Mouse (Mus musculus) C2C12 (cell line): ENCODE results near the gene Atg9a. TPM values are rescaled to one million over a fixed set of nuclear protein-coding genes. Genes with fewer than 3 reads are reported as not detected.

ENCODE experiments used
- H3K27me3 ChIP-seq: one replicate; pipeline ENCODE4 v1.6.1; 2011; ENCODE audit not compliant: control insufficient read depth, insufficient read depth, insufficient read length
- H3K36me3 ChIP-seq: one replicate; pipeline ENCODE4 v1.6.1; 2011; ENCODE audit not compliant: control insufficient read depth, insufficient read depth
- H3K4me3 ChIP-seq: one replicate; pipeline ENCODE4 v1.5.1; 2011; ENCODE audit warnings: mild to moderate bottlenecking, control low read depth; ENCODE audit not compliant: poor library complexity, insufficient read depth, severe bottlenecking
- H3K79me2 ChIP-seq: one replicate; pipeline ENCODE4 v1.6.1; 2011; ENCODE audit not compliant: control insufficient read depth, insufficient read depth
- H3K79me3 ChIP-seq: one replicate; pipeline ENCODE4 v1.6.1; 2011; ENCODE audit warnings: low read depth, control low read depth
- H3ac ChIP-seq: one replicate; pipeline ENCODE3; 2011; ENCODE audit warnings: low read depth; ENCODE audit not compliant: control insufficient read depth, insufficient read length
- CEBPB ChIP-seq: IDR thresholded peaks from one replicate; pipeline ENCODE4 v1.6.1; 2011; ENCODE audit warnings: low read depth, mild to moderate bottlenecking, control low read depth, moderate library complexity
- CTCF ChIP-seq: IDR thresholded peaks from one replicate; pipeline ENCODE4 v1.5.1; 2011; ENCODE audit not compliant: control insufficient read depth, insufficient read depth, insufficient read length
- FOSL1 ChIP-seq: IDR thresholded peaks from one replicate; pipeline ENCODE4 v1.8.0; 2011; ENCODE audit warnings: mild to moderate bottlenecking, low read length; ENCODE audit not compliant: poor library complexity, insufficient read depth, severe bottlenecking
- MAX ChIP-seq: IDR thresholded peaks from one replicate; pipeline ENCODE4 v1.6.1; 2011; ENCODE audit warnings: mild to moderate bottlenecking, control low read depth
- MYOD1 ChIP-seq: IDR thresholded peaks from one replicate; pipeline ENCODE4 v1.6.1; 2011; ENCODE audit warnings: low read depth; ENCODE audit not compliant: control insufficient read depth, insufficient read length
- MYOG ChIP-seq: IDR thresholded peaks from one replicate; pipeline ENCODE4 v1.6.1; 2011; ENCODE audit not compliant: control insufficient read depth, insufficient read length; ENCODE audit errors: extremely low read depth
- USF1 ChIP-seq: IDR thresholded peaks from one replicate; pipeline ENCODE4 v1.6.1; 2011; ENCODE audit warnings: low read depth, mild to moderate bottlenecking, control low read depth, moderate library complexity
- polyA plus RNA-seq: library from polyadenylated mRNA; unstranded; fragments of >200 nt; fragmentation: generic; extraction: Trizol; gene quantifications from one replicate; pipeline ENCODE4 v1.2.1, GENCODE M21; 2012; ENCODE audit warnings: missing spikeins

Gene Atg9a
- polyA plus RNA-seq, 1 experiment, result 16.8 TPM

DNA sequence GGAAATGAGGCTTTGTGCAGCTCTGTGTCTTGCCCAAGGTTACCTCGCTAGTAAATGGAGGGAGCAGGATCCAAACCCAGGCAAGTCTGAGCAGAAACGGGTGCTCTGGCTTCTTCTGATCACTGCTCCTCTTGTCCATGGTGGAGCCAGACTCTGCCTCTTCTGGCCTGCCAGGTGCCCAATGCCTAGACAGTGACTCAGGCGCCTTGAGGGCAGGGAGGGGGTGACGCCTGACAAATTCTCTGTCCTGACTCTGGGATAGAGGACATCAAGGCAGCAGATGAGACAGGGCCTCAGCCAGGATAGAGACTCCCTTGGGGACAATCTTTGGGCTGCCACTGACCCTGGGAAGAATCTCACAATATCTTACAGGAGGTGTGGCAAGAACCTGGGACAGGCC is 39.2 kb upstream of the Atg9a start:
- no peak for TF ChIP-seq MYOG
- TF ChIP-seq USF1, result no peak
- peak; percentile 31 for TF ChIP-seq FOSL1
- Histone ChIP-seq H3K4me3 (no peak overlapping the region), H3K79me2 (no peaks in the 10 kb centered on the region), H3K27me3 (no peaks in the 10 kb centered on the region), H3ac (peak overlapping the region; percentile 19), H3K79me3 (no peaks in the 10 kb centered on the region), H3K36me3 (no peaks in the 10 kb centered on the region)

DNA sequence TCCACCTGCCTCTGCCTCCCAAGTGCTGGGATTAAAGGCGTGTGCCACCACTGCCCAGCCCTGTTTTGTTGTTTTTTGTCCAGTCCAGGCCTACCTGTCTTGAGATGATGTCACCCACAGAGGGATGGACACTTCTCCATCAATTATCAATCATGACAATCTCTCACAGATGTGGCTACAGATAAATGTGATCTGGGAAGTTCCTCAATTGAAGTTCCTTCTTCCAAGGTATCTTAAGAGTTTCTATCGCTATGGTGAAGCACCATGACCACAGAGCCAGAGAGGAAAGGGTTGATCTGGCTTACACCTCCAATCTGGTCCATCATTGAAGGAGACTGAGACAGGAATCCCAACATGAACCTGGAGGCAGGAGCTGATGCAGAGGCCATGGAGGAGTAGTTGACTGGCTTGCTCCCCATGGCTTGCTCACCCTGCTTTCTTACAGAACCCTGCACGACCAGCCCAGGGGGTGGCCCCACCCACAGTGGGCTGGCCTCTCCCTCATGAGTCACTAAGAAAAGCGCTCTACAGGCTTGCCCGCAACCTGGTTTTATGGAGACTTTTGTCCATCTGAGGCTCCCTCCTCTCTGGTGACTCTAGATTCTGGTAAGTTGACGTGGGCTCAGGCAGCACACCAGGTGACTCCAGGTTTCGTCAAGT is 38.5 kb upstream of the Atg9a start:
- H3ac ChIP-seq, result no peak overlapping the region

DNA sequence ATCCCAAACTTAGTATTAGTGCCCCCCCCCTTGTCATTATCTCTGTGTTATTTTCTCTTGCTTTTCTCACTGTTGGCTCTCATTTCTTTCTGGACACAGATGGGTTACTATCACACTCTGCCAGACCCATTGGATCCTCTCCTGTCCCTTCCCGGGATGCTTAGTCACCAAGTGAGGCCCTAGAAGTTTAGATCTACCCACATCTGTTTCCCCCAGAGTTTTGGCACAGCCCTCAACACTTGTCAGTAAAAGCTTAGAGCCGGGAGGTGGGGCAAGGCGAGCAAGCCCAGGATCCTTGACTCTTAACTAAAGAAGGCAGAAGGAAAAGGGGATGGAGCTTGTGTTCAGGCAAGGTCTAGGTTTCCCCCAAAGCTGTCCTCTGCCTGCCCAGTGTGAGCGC is 37.2 kb upstream of the Atg9a start:
- no peaks in the 10 kb centered on the region for H3K79me3 ChIP-seq

More for the DNA sequence above, 38.5 kb upstream of the Atg9a start:
- no peak overlapping the region for H3K4me3 ChIP-seq
- H3K36me3 ChIP-seq, result no peaks in the 10 kb centered on the region
- H3K27me3 ChIP-seq, result no peaks in the 10 kb centered on the region
- no peak for TF ChIP-seq CEBPB
- no peak for TF ChIP-seq MYOD1
- TF ChIP-seq CTCF, result no peak
- TF ChIP-seq MAX, result no peak
- TF ChIP-seq USF1, result no peak
- TF ChIP-seq MYOG, result no peak
- TF ChIP-seq FOSL1, result no peak
- H3K79me2 ChIP-seq, result no peaks in the 10 kb centered on the region
- H3K79me3 ChIP-seq, result no peaks in the 10 kb centered on the region

DNA sequence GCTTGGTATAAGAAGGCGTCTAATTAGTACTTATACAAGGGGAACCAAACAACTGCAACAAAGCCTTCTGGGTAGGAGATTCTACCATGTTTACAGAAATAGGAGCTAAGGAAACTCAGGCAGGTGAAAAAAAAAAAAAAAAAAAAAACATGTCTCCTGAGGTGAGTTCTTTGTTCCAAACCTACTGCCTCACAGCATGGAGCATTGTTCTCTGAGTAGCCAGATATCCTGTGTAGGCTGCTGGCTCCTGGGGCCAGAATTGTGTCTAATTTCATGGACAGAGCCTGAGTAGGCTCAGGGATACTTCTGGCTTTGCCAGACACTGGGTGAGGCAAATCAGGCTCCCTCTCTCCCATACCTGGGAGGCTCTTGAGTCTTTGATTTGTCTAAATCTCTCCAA is 35.7 kb upstream of the Atg9a start:
- Histone ChIP-seq H3K36me3 (no peaks in the 10 kb centered on the region), H3ac (no peak overlapping the region), H3K79me2 (no peaks in the 10 kb centered on the region), H3K79me3 (no peaks in the 10 kb centered on the region), H3K4me3 (no peak overlapping the region), H3K27me3 (no peaks in the 10 kb centered on the region)
- TF ChIP-seq MYOD1 (no peak), CEBPB (no peak), CTCF (no peak), USF1 (no peak), MAX (no peak), FOSL1 (no peak), MYOG (no peak)

More for the DNA sequence above, 37.2 kb upstream of the Atg9a start:
- no peaks in the 10 kb centered on the region for H3K27me3 ChIP-seq
- no peaks in the 10 kb centered on the region for H3K36me3 ChIP-seq
- no peak overlapping the region for H3ac ChIP-seq
- H3K4me3 ChIP-seq, result no peak overlapping the region
- TF ChIP-seq MAX (no peak), MYOD1 (no peak), CTCF (no peak), USF1 (no peak), MYOG (no peak), FOSL1 (no peak), CEBPB (no peak)
- H3K79me2 ChIP-seq, result no peaks in the 10 kb centered on the region

DNA sequence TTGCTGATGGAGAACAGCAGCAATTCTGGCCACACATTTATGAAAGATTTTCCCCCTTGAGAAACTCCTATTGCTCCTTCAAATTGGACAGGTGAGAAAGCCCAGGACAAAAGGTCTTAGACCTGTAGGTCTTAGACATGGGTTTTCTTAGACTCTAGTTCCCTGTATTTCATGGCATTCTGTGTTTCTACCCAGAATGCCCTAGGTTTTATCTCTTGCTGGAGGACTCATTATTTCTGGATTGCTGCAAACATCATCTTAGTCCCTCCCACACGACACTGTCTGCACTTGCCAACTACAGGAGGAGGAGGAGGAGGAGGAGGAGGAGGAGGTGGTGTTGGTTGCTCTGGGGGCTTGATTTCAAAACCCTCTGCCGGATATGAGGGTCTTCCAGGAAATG is 34.1 kb upstream of the Atg9a start:
- Histone ChIP-seq H3K4me3 (no peak overlapping the region), H3K27me3 (no peaks in the 10 kb centered on the region), H3K79me3 (no peaks in the 10 kb centered on the region), H3ac (no peak overlapping the region), H3K79me2 (no peaks in the 10 kb centered on the region), H3K36me3 (no peaks in the 10 kb centered on the region)
- TF ChIP-seq CEBPB (no peak), USF1 (no peak), MYOD1 (no peak), MYOG (no peak), FOSL1 (no peak), MAX (no peak), CTCF (no peak)

DNA sequence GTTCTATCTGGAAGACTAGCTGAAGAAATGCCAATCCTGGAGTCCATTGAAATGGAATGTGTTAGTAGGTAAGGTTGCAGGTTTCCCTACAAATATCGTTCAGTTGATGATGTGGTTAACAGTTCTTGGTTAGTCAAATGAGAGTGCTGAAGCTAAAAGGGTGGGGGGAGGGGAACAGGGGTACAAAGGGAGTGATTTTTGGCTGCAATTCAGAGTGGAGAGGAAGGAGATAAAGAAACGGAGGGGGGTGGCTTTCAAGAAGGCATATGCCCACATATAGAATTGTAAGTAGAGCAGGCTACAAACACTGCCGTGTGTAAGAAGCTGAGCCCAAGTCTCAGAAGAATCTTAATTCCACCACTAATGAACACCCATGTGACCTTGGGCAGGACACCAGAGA is 33.5 kb upstream of the Atg9a start:
- Histone ChIP-seq H3ac (no peak overlapping the region), H3K79me3 (no peaks in the 10 kb centered on the region), H3K4me3 (no peak overlapping the region), H3K27me3 (no peaks in the 10 kb centered on the region), H3K79me2 (no peaks in the 10 kb centered on the region), H3K36me3 (no peaks in the 10 kb centered on the region)
- no peak for TF ChIP-seq CTCF
- no peak for TF ChIP-seq MYOD1
- TF ChIP-seq MAX, result no peak
- no peak for TF ChIP-seq FOSL1
- TF ChIP-seq CEBPB, result no peak
- TF ChIP-seq MYOG, result no peak
- no peak for TF ChIP-seq USF1
